Mouse (Mus musculus): ENCODE measurements around the gene Fer.

The Fer gene

GRCm38 (mm10) chr17:64139231-64139915 lies 276.5 kb downstream of the Fer start:
- DNase-seq (ENCODE audit: extremely low read depth, low read depth), result no peak

- DNase-seq (ENCODE audit: extremely low read depth, low read depth), result no peak
These were observed 277.4 kb downstream of the Fer start for GRCm38 (mm10) chr17:64140063-64140850.

GRCm38 (mm10) chr17:64141856-64142255 lies 279.0 kb downstream of the Fer start:
- no peak for DNase-seq (ENCODE audit: extremely low read depth, low read depth)

- DNase-seq (ENCODE audit: extremely low read depth, low read depth), result no peak
These were observed 283.5 kb downstream of the Fer start for GRCm38 (mm10) chr17:64146409-64146808.

- no peak for DNase-seq (ENCODE audit: extremely low read depth, low read depth)
These were observed 287.9 kb downstream of the Fer start for GRCm38 (mm10) chr17:64150717-64151116.

GRCm38 (mm10) chr17:64167731-64168130 lies 304.9 kb downstream of the Fer start:
- no peak for DNase-seq (ENCODE audit: extremely low read depth, low read depth)

- DNase-seq (ENCODE audit: extremely low read depth, low read depth), result no peak
These were observed 307.2 kb downstream of the Fer start for GRCm38 (mm10) chr17:64170019-64170418.

- DNase-seq (ENCODE audit: extremely low read depth, low read depth), result no peak
These were observed 309.6 kb downstream of the Fer start for GRCm38 (mm10) chr17:64172474-64172873.

- no peak for DNase-seq (ENCODE audit: extremely low read depth, low read depth)
These were observed 317.7 kb downstream of the Fer start for GRCm38 (mm10) chr17:64180546-64180945.

GRCm38 (mm10) chr17:64181291-64181690 lies 318.4 kb downstream of the Fer start:
- DNase-seq (ENCODE audit: extremely low read depth, low read depth), result no peak

GRCm38 (mm10) chr17:64182599-64182998 lies 319.7 kb downstream of the Fer start:
- DNase-seq (ENCODE audit: extremely low read depth, low read depth), result no peak

- DNase-seq (ENCODE audit: extremely low read depth, low read depth), result no peak
These were observed 320.3 kb downstream of the Fer start for GRCm38 (mm10) chr17:64183196-64183595.
